Comparison of ENCODE assay signal across 8 mouse cellular contexts in genomic region chr5:114569918-114570670, GRCm38 (mm10). TPM values are rescaled to one million over a fixed set of nuclear protein-coding genes. Genes with fewer than 3 reads are reported as not detected.
DNase-seq lines count a peak whose midpoint lies in the region; ATAC-seq and TF ChIP-seq lines count a peak whose summit lies in the region.

No protein-coding gene starts in this region.

- H3K36me3 ChIP-seq in kidney, embryonic 15.5 days: no peaks in the 10 kb centered on the region
- no peaks in the 10 kb centered on the region for H3K36me3 ChIP-seq in limb, embryonic 14.5 days (ENCODE audit: control insufficient read depth, insufficient read depth, low read length)

- peaks cover 29% of the 10 kb centered on the region; the same call in 1 of the 2 replicates for H3K27me3 ChIP-seq in kidney, embryonic 15.5 days
- peaks cover 32% of the 10 kb centered on the region for H3K27me3 ChIP-seq in limb, embryonic 14.5 days (ENCODE audit: control insufficient read depth, insufficient read depth, low read length)

- TF ChIP-seq POLR2A in limb, embryonic 14.5 days (IDR thresholded peaks at IDR 0.05; ENCODE audit: borderline replicate concordance, extremely low read depth, insufficient read depth, insufficient read length): no peak

- H3K4me3 ChIP-seq in kidney, embryonic 15.5 days (replicated peaks): peak overlapping the region; percentile 85
- H3K4me3 ChIP-seq in limb, embryonic 14.5 days (replicated peaks; ENCODE audit: low read length): peak overlapping the region; percentile 5; the same call in 1 of the 2 replicates

- H3K27ac ChIP-seq in kidney, embryonic 15.5 days: no peak overlapping the region
- H3K27ac ChIP-seq in limb, embryonic 14.5 days (replicated peaks; ENCODE audit: low read depth, low read length): no peak overlapping the region

- ATAC-seq in kidney, embryonic 15.5 days (replicated peaks; ENCODE audit: low FRiP score): no peak
- no peak for ATAC-seq in limb, embryonic 14.5 days (ENCODE audit: low FRiP score, low read depth)
- ATAC-seq in megakaryocyte progenitor cell, adult 5-6 weeks (replicated peaks; ENCODE audit: poor library complexity): no peak

- peaks cover 92% of the 10 kb centered on the region for H3K4me1 ChIP-seq in kidney, embryonic 15.5 days
- H3K4me1 ChIP-seq in limb, embryonic 14.5 days (ENCODE audit: control insufficient read depth, insufficient read depth, low read length): peaks cover 32% of the 10 kb centered on the region

- no peaks in the 10 kb centered on the region for H3K9me3 ChIP-seq in kidney, embryonic 15.5 days (replicated peaks)
- H3K9me3 ChIP-seq in limb, embryonic 14.5 days (ENCODE audit: control insufficient read depth, low read length): no peaks in the 10 kb centered on the region

- no peak overlapping the region for H3K9ac ChIP-seq in kidney, embryonic 15.5 days
- H3K9ac ChIP-seq in limb, embryonic 14.5 days (ENCODE audit: low read depth, low read length, severe bottlenecking): no peak overlapping the region

- 22% methylated on average over 13 of the region's 16 CpGs for WGBS in kidney, embryonic 15.5 days
- 26% methylated on average over 8 of the region's 16 CpGs for WGBS in limb, embryonic 14.5 days

- H3K4me2 ChIP-seq in kidney, embryonic 15.5 days: peak overlapping the region; percentile 98
- peak overlapping the region; percentile 99; the same call in 1 of the 2 replicates for H3K4me2 ChIP-seq in limb, embryonic 14.5 days (replicated peaks; ENCODE audit: low read depth, low read length, severe bottlenecking)

- DNase-seq in adrenal gland, postnatal 10 days: peak; percentile 79
- DNase-seq in cerebellum, postnatal 25 days: peak; percentile 36 to 61
- peak; percentile 65 to 79 for DNase-seq in heart, adult 9 months (ENCODE audit: low spot score in 2 of 2)
- DNase-seq in limb, embryonic 14.5 days (ENCODE audit: low spot score): no peak
- peak; percentile 19 for DNase-seq in naive thymus-derived CD4-positive, alpha-beta T cell, adult 2 months (ENCODE audit: low read depth)
- no peak for DNase-seq in urinary bladder, postnatal 25 days (ENCODE audit: low spot score)

RNA-seq across cellular contexts. Expression of gene Fam222a, which starts 2.3 kb away (rescaled TPM):
- 10 to 100 TPM; 29.5 to 56.8 TPM for total RNA-seq in adrenal gland, postnatal 10 days (2021)
- polyA plus RNA-seq in kidney, embryonic 15.5 days (2015; fragmentation: Nextera tagmentation; extraction: Ambion mirVana): 4.4 and 4.7 TPM in 2 replicates
- polyA plus RNA-seq in limb, embryonic 14.5 days (2012; rRNA removed): 1.5 and 2.2 TPM in 2 replicates
- polyA plus RNA-seq in limb, embryonic 14.5 days (2014; fragmentation: Nextera tagmentation; extraction: Ambion mirVana): 0.86 and 1.1 TPM in 2 replicates
- 0.47 and 0.88 TPM in 2 replicates for total RNA-seq in megakaryocyte progenitor cell, adult 5-6 weeks (2015)
- 0.04 TPM in 1 of 2 replicates, not detected in the other for total RNA-seq in megakaryocyte progenitor cell, adult 5-6 weeks (2017)

Comparison
In these comparisons a context has a peak if more than half of its experiments do, and no peak if none do; other contexts are left out.
1. DNase-seq: peak in adrenal gland, postnatal 10 days (single experiment), cerebellum, postnatal 25 days (2 of 2), heart, adult 9 months (2 of 2) and naive thymus-derived CD4-positive, alpha-beta T cell, adult 2 months (single experiment); none in limb, embryonic 14.5 days (single experiment) and urinary bladder, postnatal 25 days (single experiment).
2. RNA of gene Fam222a, which starts 2.3 kb away (total RNA-seq): 29.5 to 56.8 TPM in adrenal gland, postnatal 10 days; 0.04 to 0.88 TPM in megakaryocyte progenitor cell, adult 5-6 weeks; every median in the first group is over 10 times any median in the second.